Mouse (Mus musculus) gonadal fat pad, adult 2 months (tissue): ENCODE results near the gene C1s2. TPM values are rescaled to one million over a fixed set of nuclear protein-coding genes. Genes with fewer than 3 reads are reported as not detected.
"Not testable (repeated sequence)": the region's sequence is repeated elsewhere in the genome, so short reads cannot be mapped to it uniquely, and the experiment has no call there.

Experiments used
- DNase-seq: peaks from one replicate; pipeline ENCODE4 v3.0.0-alpha.2; 2012; ENCODE audit warnings: low read depth
- polyA plus RNA-seq: library from polyadenylated mRNA; depleted of rRNA; stranded (reverse); fragments of >200 nt; gene quantifications from 2 replicates; pipeline ENCODE4 v1.2.3, GENCODE M21; 2012; rRNA removed

C1s2 gene
- polyA plus RNA-seq, 1 experiment, result 2.1 TPM

- no peak for DNase-seq
Observed at GRCm38 (mm10) chr6:124640041-124640440, 4.2 kb upstream of the C1s2 start.

GRCm38 (mm10) chr6:124636858-124637460, 1.1 kb upstream of the C1s2 start:
- DNase-seq, result not testable (repeated sequence)

- no peak for DNase-seq
Observed at GRCm38 (mm10) chr6:124630763-124631162, 5.1 kb downstream of the C1s2 start.

- DNase-seq, result not testable (repeated sequence)
Observed at GRCm38 (mm10) chr6:124626184-124626583, 9.7 kb downstream of the C1s2 start.

- DNase-seq, result no peak
Observed at GRCm38 (mm10) chr6:124625612-124626011, 10.3 kb downstream of the C1s2 start.

GRCm38 (mm10) chr6:124602031-124602430, 33.9 kb downstream of the C1s2 start:
- no peak for DNase-seq

- no peak for DNase-seq
Observed at GRCm38 (mm10) chr6:124593121-124593520, 42.8 kb downstream of the C1s2 start.

GRCm38 (mm10) chr6:124592186-124592700, 43.6 kb downstream of the C1s2 start:
- no peak for DNase-seq

GRCm38 (mm10) chr6:124588771-124589170, 47.1 kb downstream of the C1s2 start:
- no peak for DNase-seq

GRCm38 (mm10) chr6:124586266-124586665, 49.6 kb downstream of the C1s2 start:
- no peak for DNase-seq

- no peak for DNase-seq
Observed at GRCm38 (mm10) chr6:124585761-124586160, 50.1 kb downstream of the C1s2 start.

- DNase-seq, result no peak
Observed at GRCm38 (mm10) chr6:124584935-124585334, 51.0 kb downstream of the C1s2 start.

GRCm38 (mm10) chr6:124582231-124582630, 53.7 kb downstream of the C1s2 start:
- no peak for DNase-seq

GRCm38 (mm10) chr6:124580155-124580554, 55.7 kb downstream of the C1s2 start:
- DNase-seq, result not testable (repeated sequence)

GRCm38 (mm10) chr6:124575155-124575678, 60.7 kb downstream of the C1s2 start:
- DNase-seq, result not testable (repeated sequence)

Other genes with a start within 250 kb of the C1s2 start
- 56.4 and 60.9 TPM in 2 replicates for gene Pex5, start 221.0 kb downstream of the C1s2 start, polyA plus RNA-seq
- gene Clstn3, start 171.3 kb downstream of the C1s2 start, polyA plus RNA-seq, result 11.2 and 31.7 TPM in 2 replicates
- gene C1rl, start 143.0 kb downstream of the C1s2 start, polyA plus RNA-seq, result 4.0 and 4.1 TPM in 2 replicates
- gene C1ra, start 123.7 kb downstream of the C1s2 start, polyA plus RNA-seq, result 39.6 and 67.0 TPM in 2 replicates
- gene C1s1, start 93.7 kb downstream of the C1s2 start, polyA plus RNA-seq, result 141 and 152 TPM in 2 replicates
- 0.10 TPM in 1 of 2 replicates, not detected in the other for gene C1rb, start 65.8 kb downstream of the C1s2 start, polyA plus RNA-seq
- 141 and 147 TPM in 2 replicates for gene Lpcat3, start 26.9 kb upstream of the C1s2 start, polyA plus RNA-seq
- 43.6 and 44.2 TPM in 2 replicates for gene Emg1, start 76.1 kb upstream of the C1s2 start, polyA plus RNA-seq
- 131 and 138 TPM in 2 replicates for gene Phb2, start 76.3 kb upstream of the C1s2 start, polyA plus RNA-seq
- 24.2 and 25.2 TPM in 2 replicates for gene Ptpn6, start 102.6 kb upstream of the C1s2 start, polyA plus RNA-seq
- gene Grcc10, start 105.3 kb upstream of the C1s2 start, polyA plus RNA-seq, result 329 and 371 TPM in 2 replicates
- gene Gm45234, start 119.9 kb upstream of the C1s2 start, polyA plus RNA-seq, result not detected in 2 replicates
- 22.4 and 55.8 TPM in 2 replicates for gene Atn1, start 120.4 kb upstream of the C1s2 start, polyA plus RNA-seq
- 5.3 TPM in 2 replicates for gene Eno2, start 133.6 kb upstream of the C1s2 start, polyA plus RNA-seq
- 3.1 and 4.6 TPM in 2 replicates for gene Lrrc23, start 143.6 kb upstream of the C1s2 start, polyA plus RNA-seq
- gene Spsb2, start 172.6 kb upstream of the C1s2 start, polyA plus RNA-seq, result 19.8 and 20.5 TPM in 2 replicates
- gene Tpi1, start 178.2 kb upstream of the C1s2 start, polyA plus RNA-seq, result 494 and 839 TPM in 2 replicates
- gene Usp5, start 193.4 kb upstream of the C1s2 start, polyA plus RNA-seq, result 107 and 120 TPM in 2 replicates
- gene Cdca3, start 193.5 kb upstream of the C1s2 start, polyA plus RNA-seq, result 7.5 and 8.2 TPM in 2 replicates
- gene Gnb3, start 204.2 kb upstream of the C1s2 start, polyA plus RNA-seq, result 0.07 and 0.51 TPM in 2 replicates
- 21.4 and 24.2 TPM in 2 replicates for gene P3h3, start 221.7 kb upstream of the C1s2 start, polyA plus RNA-seq
- gene Gpr162, start 227.9 kb upstream of the C1s2 start, polyA plus RNA-seq, result 1.0 and 1.9 TPM in 2 replicates